In genomic region chr17:53079281-53079680, GRCm38 (mm10) we compare ENCODE assay signal across 6 mouse cellular contexts.
DNase-seq lines count a peak whose midpoint lies in the region; TF ChIP-seq lines count a peak whose summit lies in the region.
"Not testable (repeated sequence)": the region's sequence is repeated elsewhere in the genome, so short reads cannot be mapped to it uniquely, and the experiment has no call there.

No protein-coding gene starts in this region.

- TF ChIP-seq EP300 in ES-Bruce4 (IDR thresholded peaks at IDR 0.05; ENCODE audit: insufficient read depth, low read depth, low read length): peak; percentile 36; the same call in 1 of the 2 replicates

- H3K27ac ChIP-seq in ES-Bruce4 (ENCODE audit: insufficient read depth, low read length); ES-E14 (ENCODE audit: insufficient read depth, low read depth, low read length, poor library complexity, severe bottlenecking): not testable (repeated sequence)

- H3K4me1 ChIP-seq in ES-Bruce4 (ENCODE audit: control insufficient read depth, insufficient read depth, low read length); ES-E14 (ENCODE audit: control insufficient read depth in 2 of 2, insufficient read depth in 2 of 2, low read length in 2 of 2, poor library complexity in 1 of 2): not testable (repeated sequence)

- not testable (repeated sequence) for H3K36me3 ChIP-seq in ES-Bruce4 (ENCODE audit: control insufficient read depth, insufficient read depth, low read length, poor library complexity, severe bottlenecking); ES-E14 (ENCODE audit: control insufficient read depth, insufficient read depth, low read length, poor library complexity, severe bottlenecking)

- peak; percentile 80 for DNase-seq in ES-CJ7 (ENCODE audit: low read depth, low spot score)
- peak; percentile 31 for DNase-seq in ES-E14 (ENCODE audit: low read depth, low spot score)
- peak; percentile 25 for DNase-seq in R1 (ENCODE audit: low read depth, low spot score)
- DNase-seq in WW6 (ENCODE audit: low read depth, low spot score): peak; percentile 7
- peak; percentile 72 for DNase-seq in ZHBTc4 (ENCODE audit: low read depth, low spot score)

- not testable (repeated sequence) for H3K4me3 ChIP-seq in ES-Bruce4 (ENCODE audit: low read depth, low read length); ES-E14 (ENCODE audit: insufficient read depth in 1 of 2, low read depth in 1 of 2, low read length in 2 of 2, poor library complexity in 1 of 2, severe bottlenecking in 1 of 2)

- not testable (repeated sequence) for H3K9me3 ChIP-seq in ES-Bruce4 (replicated peaks; ENCODE audit: control insufficient read depth, insufficient read depth, low read length, poor library complexity, severe bottlenecking); ES-E14 (ENCODE audit: control insufficient read depth, insufficient read depth, low read depth, low read length)

- not testable (repeated sequence) for H3K27me3 ChIP-seq in ES-Bruce4 (ENCODE audit: control insufficient read depth, insufficient read depth, low read length, poor library complexity, severe bottlenecking)

- not testable (repeated sequence) for TF ChIP-seq CTCF in ES-Bruce4 (IDR thresholded peaks at IDR 0.05; ENCODE audit: low read depth, low read length)

- in situ Hi-C loops in ES-E14 (cut with MboI; ENCODE audit: low sequenced_read_pairs in 2 of 2, unreplicated experiment in 2 of 2): not testable (repeated sequence)

- not testable (repeated sequence) for TF ChIP-seq POLR2A in ES-Bruce4 (IDR thresholded peaks at IDR 0.05; ENCODE audit: insufficient read depth, low read length)

- not testable (repeated sequence) for H3K9ac ChIP-seq in ES-Bruce4 (ENCODE audit: low read depth, poor library complexity, severe bottlenecking); ES-E14 (ENCODE audit: insufficient read depth, low read depth, low read length, poor library complexity, severe bottlenecking)

Comparison
In these comparisons a context has a peak if more than half of its experiments do, and no peak if none do; other contexts are left out.
1. DNase-seq: peak in every context shown above with its lines; median percentile 80 in ES-CJ7; 72 in ZHBTc4; 31 in ES-E14; 25 in R1; 7 in WW6.